Mouse (Mus musculus) lung, adult 2 months (tissue): ENCODE results near the gene Zbtb16. TPM values are rescaled to one million over a fixed set of nuclear protein-coding genes. Genes with fewer than 3 reads are reported as not detected.

Experiments used
- DNase-seq: peaks from one replicate; pipeline ENCODE4 v3.0.0; 2022
- H3K4me1 ChIP-seq: fragments of 200-500 bp; 2 replicates; pipeline ENCODE4 v1.6.1; 2011; ENCODE audit warnings: low read length; ENCODE audit not compliant: control insufficient read depth, insufficient read depth
- H3K4me3 ChIP-seq: fragments of 200-500 bp; replicated peaks from 2 replicates; pipeline ENCODE3; 2011; ENCODE audit warnings: low read depth, mild to moderate bottlenecking, control low read depth, low read length; ENCODE audit errors: extremely low read depth
- CTCF ChIP-seq: fragments of 200-500 bp; IDR thresholded peaks from 2 replicates; pipeline ENCODE4 v1.5.1; 2011; ENCODE audit warnings: mild to moderate bottlenecking, low read length, control low read depth; ENCODE audit not compliant: insufficient read depth
- POLR2A ChIP-seq: fragments of 200-500 bp; IDR thresholded peaks from 2 replicates; pipeline ENCODE4 v1.6.1; 2011; ENCODE audit warnings: low read depth, mild to moderate bottlenecking, control low read depth, low read length, borderline replicate concordance; ENCODE audit errors: extremely low read depth
- WGBS: fragments of 180-500 bp; shearing (Covaris S2); methylation state at CpG from one replicate; pipeline ENCODE4 v1.1.7; 2018; 5-methylcytosine and 5-hydroxymethylcytosine counted together
- polyA plus RNA-seq: library from polyadenylated mRNA; depleted of rRNA; stranded (reverse); fragments of >200 nt; gene quantifications from 2 replicates; pipeline ENCODE4 v1.2.3, GENCODE M21; 2012

Zbtb16 gene
- polyA plus RNA-seq, 1 experiment = 16.0 TPM

GRCm38 (mm10) chr9:48693696-48694095, 142.3 kb downstream of the Zbtb16 start:
- no peak for DNase-seq
- Histone ChIP-seq H3K4me3 (no peak overlapping the region), H3K4me1 (peaks cover 10% of the 10 kb centered on the region)
- 80% methylated on average over 7 of the region's 7 CpGs for WGBS
- TF ChIP-seq CTCF = no peak
- no peak for TF ChIP-seq POLR2A

- Histone ChIP-seq H3K4me3 (no peak overlapping the region), H3K4me1 (peaks cover 2% of the 10 kb centered on the region)
- 79% methylated on average over 1 of the region's 1 CpGs for WGBS
- TF ChIP-seq CTCF (no peak), POLR2A (no peak)
- DNase-seq = no peak
Measured at GRCm38 (mm10) chr9:48689718-48689980, 146.4 kb downstream of the Zbtb16 start.

- H3K4me3 ChIP-seq = no peak overlapping the region
- H3K4me1 ChIP-seq = no peaks in the 10 kb centered on the region; the same call in 1 of the 2 replicates
- TF ChIP-seq CTCF = no peak
- no peak for TF ChIP-seq POLR2A
- DNase-seq = no peak
- 68% methylated on average over 6 of the region's 6 CpGs for WGBS
Measured at GRCm38 (mm10) chr9:48688859-48689717, 146.9 kb downstream of the Zbtb16 start.

GRCm38 (mm10) chr9:48687891-48688290, 148.1 kb downstream of the Zbtb16 start:
- WGBS = 56% methylated on average over 7 of the region's 7 CpGs
- no peaks in the 10 kb centered on the region; the same call in 1 of the 2 replicates for H3K4me1 ChIP-seq
- no peak for DNase-seq
- H3K4me3 ChIP-seq = no peak overlapping the region
- TF ChIP-seq CTCF = no peak
- no peak for TF ChIP-seq POLR2A

GRCm38 (mm10) chr9:48685721-48686120, 150.3 kb downstream of the Zbtb16 start:
- Histone ChIP-seq H3K4me3 (no peak overlapping the region), H3K4me1 (no peaks in the 10 kb centered on the region; the same call in 1 of the 2 replicates)
- no peak for DNase-seq
- TF ChIP-seq CTCF (no peak), POLR2A (no peak)
- 84% methylated on average over 7 of the region's 7 CpGs for whole genome bisulfite sequencing

- no peak for DNase-seq
- TF ChIP-seq CTCF = no peak
- no peak overlapping the region for H3K4me3 ChIP-seq
- 63% methylated on average over 5 of the region's 5 CpGs for WGBS
- no peaks in the 10 kb centered on the region; the same call in none of the 2 replicates for H3K4me1 ChIP-seq
Measured at GRCm38 (mm10) chr9:48684144-48684543, 151.9 kb downstream of the Zbtb16 start.

GRCm38 (mm10) chr9:48681193-48681592, 154.8 kb downstream of the Zbtb16 start:
- DNase-seq = no peak
- no peak for TF ChIP-seq CTCF
- no peak for TF ChIP-seq POLR2A
- WGBS = 91% methylated on average over 8 of the region's 8 CpGs
- H3K4me1 ChIP-seq = peaks cover 2% of the 10 kb centered on the region
- H3K4me3 ChIP-seq = no peak overlapping the region

- H3K4me3 ChIP-seq = no peak overlapping the region
- peaks cover 14% of the 10 kb centered on the region for H3K4me1 ChIP-seq
- DNase-seq = no peak
- TF ChIP-seq CTCF (no peak), POLR2A (no peak)
- WGBS = 47% methylated on average over 19 of the region's 19 CpGs
Measured at GRCm38 (mm10) chr9:48678426-48679358, 157.3 kb downstream of the Zbtb16 start.

GRCm38 (mm10) chr9:48675151-48675790, 160.8 kb downstream of the Zbtb16 start:
- TF ChIP-seq CTCF (no peak), POLR2A (no peak)
- DNase-seq = no peak
- peaks cover 16% of the 10 kb centered on the region for H3K4me1 ChIP-seq
- H3K4me3 ChIP-seq = no peak overlapping the region
- 43% methylated on average over 11 of the region's 11 CpGs for WGBS

- no peak overlapping the region for H3K4me3 ChIP-seq
- peaks cover 16% of the 10 kb centered on the region for H3K4me1 ChIP-seq
- TF ChIP-seq CTCF (no peak), POLR2A (no peak)
- WGBS = 25% methylated on average over 11 of the region's 11 CpGs
- no peak for DNase-seq
Measured at GRCm38 (mm10) chr9:48674359-48675015, 161.5 kb downstream of the Zbtb16 start.
